Mouse (Mus musculus) cortical plate, adult 2 months (tissue): Measurements from ENCODE around the gene Mpv17l2.

ENCODE experiments used
- CTCF ChIP-seq: fragments of 200-500 bp; IDR thresholded peaks from 2 replicates; pipeline ENCODE4 v1.5.1; 2011; ENCODE audit warnings: mild to moderate bottlenecking, control low read depth, low read length; ENCODE audit not compliant: insufficient read depth; ENCODE audit errors: extremely low read depth
- POLR2A ChIP-seq: fragments of 200-500 bp; IDR thresholded peaks from 2 replicates; pipeline ENCODE4 v1.6.1; 2011; ENCODE audit warnings: mild to moderate bottlenecking, low read length, control low read depth; ENCODE audit not compliant: insufficient read depth; ENCODE audit errors: extremely low read depth

DNA sequence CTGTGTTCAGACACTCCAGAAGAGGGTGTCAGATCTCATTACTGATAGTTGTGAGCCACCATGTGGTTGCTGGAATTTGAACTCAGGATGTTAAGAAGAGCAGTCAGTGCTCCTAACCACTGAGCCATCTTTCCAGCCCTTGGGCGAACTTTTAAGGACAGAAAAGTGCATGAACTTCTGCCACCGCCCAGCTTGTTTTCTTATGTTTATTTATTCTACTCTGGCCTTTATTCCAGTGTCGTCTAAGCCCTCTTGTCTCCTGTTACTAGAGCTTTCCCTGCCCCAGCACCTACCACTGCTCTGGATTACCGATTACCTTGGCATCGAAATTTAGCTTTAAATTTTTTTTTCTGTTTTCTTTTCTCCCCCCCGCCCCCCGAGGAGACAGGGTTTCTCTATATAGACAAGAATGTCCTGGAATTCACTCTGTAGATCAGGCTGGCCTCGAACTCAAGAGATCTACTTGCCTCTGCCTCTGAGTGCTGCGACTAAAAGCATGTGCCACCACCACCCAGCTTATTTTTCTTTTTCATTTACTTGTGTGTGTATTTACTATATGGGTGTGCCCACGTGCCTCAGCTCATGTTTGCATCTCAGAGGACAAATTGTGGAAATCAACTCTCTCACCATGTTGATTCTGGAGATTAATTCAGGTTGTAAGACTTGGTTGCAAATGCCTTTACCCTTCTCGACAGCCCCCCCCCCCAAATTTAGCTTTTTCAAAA, 42.2 kb upstream of the Mpv17l2 start:
- no peak for TF ChIP-seq CTCF
- no peak for TF ChIP-seq POLR2A
